Mouse (Mus musculus) kidney, adult 2 months (tissue): ENCODE measurements around the gene Grin2d. TPM values are rescaled to one million over a fixed set of nuclear protein-coding genes. Genes with fewer than 3 reads are reported as not detected.
A peak's percentile ranks its signal among the peaks of the same experiment; 100 is the strongest.

Source experiments
- DNase-seq: peaks from one replicate; pipeline ENCODE4 v3.0.0; 2021
- H3K27ac ChIP-seq: fragments of 200-500 bp; 2 replicates; pipeline ENCODE4 v1.5.1; 2012; ENCODE audit warnings: low read depth, low read length, control low read depth, inconsistent platforms; ENCODE audit not compliant: insufficient read depth
- H3K27me3 ChIP-seq: fragments of 200-500 bp; replicated peaks from 2 replicates; pipeline ENCODE4 v1.6.1; 2012; ENCODE audit warnings: mild to moderate bottlenecking, moderate library complexity, low read length, inconsistent platforms; ENCODE audit not compliant: control insufficient read depth, insufficient read depth
- H3K36me3 ChIP-seq: fragments of 200-500 bp; 2 replicates; pipeline ENCODE4 v1.6.1; 2012; ENCODE audit warnings: mild to moderate bottlenecking, moderate library complexity, low read length, inconsistent platforms; ENCODE audit not compliant: control insufficient read depth, insufficient read depth
- H3K4me1 ChIP-seq: fragments of 200-500 bp; 2 replicates; pipeline ENCODE4 v1.6.1; 2011; ENCODE audit warnings: low read length; ENCODE audit not compliant: control insufficient read depth, insufficient read depth
- H3K4me3 ChIP-seq: fragments of 200-500 bp; 2 replicates; pipeline ENCODE4 v1.5.1; 2011; ENCODE audit warnings: mild to moderate bottlenecking, low read depth, low read length, control low read depth; ENCODE audit not compliant: insufficient read depth
- CTCF ChIP-seq: fragments of 200-500 bp; conservative IDR thresholded peaks from 2 replicates; pipeline ENCODE4 v1.5.1; 2011; ENCODE audit warnings: low read depth, mild to moderate bottlenecking, control low read depth, low read length, moderate library complexity, mixed read lengths; ENCODE audit not compliant: insufficient read depth, insufficient read length
- POLR2A ChIP-seq: fragments of 200-500 bp; IDR thresholded peaks from one replicate; pipeline ENCODE4 v1.6.1; 2011; ENCODE audit warnings: low read depth, low read length, control low read depth
- WGBS: fragments of 180-500 bp; shearing (Covaris S2); methylation state at CpG from one replicate; pipeline ENCODE4 v1.1.7; 2018; 5-methylcytosine and 5-hydroxymethylcytosine counted together
- polyA plus RNA-seq: library from polyadenylated mRNA; depleted of rRNA; stranded (reverse); fragments of >200 nt; gene quantifications from 2 replicates; pipeline ENCODE4 v1.2.3, GENCODE M21; 2012; rRNA removed

The Grin2d gene
- polyA plus RNA-seq, 1 experiment, result 0.45 TPM

GRCm38 (mm10) chr7:45783511-45784091 is 94.6 kb downstream of the Grin2d start, which contains the start of gene Lmtk3:
Gene Lmtk3, plus strand, starts transcription at chr7:45783738.
- Histone ChIP-seq H3K4me1 (peaks cover 3% of the 10 kb centered on the region; the same call in 1 of the 2 replicates), H3K36me3 (no peaks in the 10 kb centered on the region), H3K4me3 (peak within 1 kb of the TSS; percentile 60), H3K27me3 (no peaks in the 10 kb centered on the region), H3K27ac (no peak within 1 kb of the TSS)
- WGBS, result 1% methylated on average over 38 of the region's 38 CpGs
- TF ChIP-seq CTCF (0 out of 2 replicates have a peak, but pooled peaks have one; percentile 24), POLR2A (no peak)
- DNase-seq, result peak; percentile 67

- no peaks in the 10 kb centered on the region for H3K27me3 ChIP-seq
- H3K4me1 ChIP-seq, result peaks cover 3% of the 10 kb centered on the region; the same call in 1 of the 2 replicates
- no peak overlapping the region for H3K4me3 ChIP-seq
- H3K27ac ChIP-seq, result no peak overlapping the region
- no peak for DNase-seq
- no peak for TF ChIP-seq CTCF
- TF ChIP-seq POLR2A, result no peak
- H3K36me3 ChIP-seq, result no peaks in the 10 kb centered on the region
- 48% methylated on average over 4 of the region's 4 CpGs for WGBS
Measured at GRCm38 (mm10) chr7:45782271-45782670, 95.9 kb downstream of the Grin2d start.

Other genes starting within 250 kb of the Grin2d start
- 2.1 and 2.5 TPM in 2 replicates for gene Mamstr, start 238.4 kb downstream of the Grin2d start, polyA plus RNA-seq
- not detected in 2 replicates for gene Fut2, start 212.0 kb downstream of the Grin2d start, polyA plus RNA-seq
- gene Ntn5, start 194.4 kb downstream of the Grin2d start, polyA plus RNA-seq, result 0.09 TPM in 1 of 2 replicates, not detected in the other
- 0.22 and 0.23 TPM in 2 replicates for gene Sec1, start 184.0 kb downstream of the Grin2d start, polyA plus RNA-seq
- gene Car11, start 178.5 kb downstream of the Grin2d start, polyA plus RNA-seq, result 8.1 and 8.3 TPM in 2 replicates
- 106 and 116 TPM in 2 replicates for gene Dbp, start 173.3 kb downstream of the Grin2d start, polyA plus RNA-seq
- gene Rpl18, start 162.9 kb downstream of the Grin2d start, polyA plus RNA-seq, result 955 and 1,014 TPM in 2 replicates
- 57.2 and 68.3 TPM in 2 replicates for gene Sphk2, start 160.4 kb downstream of the Grin2d start, polyA plus RNA-seq
- 0.19 and 0.35 TPM in 2 replicates for gene Fam83e, start 157.2 kb downstream of the Grin2d start, polyA plus RNA-seq
- 0.15 and 0.28 TPM in 2 replicates for gene Spaca4, start 152.6 kb downstream of the Grin2d start, polyA plus RNA-seq
- gene Lmtk3, start 94.6 kb downstream of the Grin2d start, polyA plus RNA-seq, result 5.7 and 7.3 TPM in 2 replicates
- 4.2 and 6.1 TPM in 2 replicates for gene Sult2b1, start 93.7 kb downstream of the Grin2d start, polyA plus RNA-seq
- gene Cyth2, start 63.8 kb downstream of the Grin2d start, polyA plus RNA-seq, result 43.3 and 44.7 TPM in 2 replicates
- 0.28 and 0.31 TPM in 2 replicates for gene Kcnj14, start 53.6 kb downstream of the Grin2d start, polyA plus RNA-seq
- 12.3 and 12.9 TPM in 2 replicates for gene Grwd1, start 47.4 kb downstream of the Grin2d start, polyA plus RNA-seq
- 331 and 358 TPM in 2 replicates for gene Kdelr1, start 5.6 kb downstream of the Grin2d start, polyA plus RNA-seq
- 0.19 and 0.50 TPM in 2 replicates for gene Syngr4, start 18.3 kb upstream of the Grin2d start, polyA plus RNA-seq
- 123 and 143 TPM in 2 replicates for gene Tmem143, start 18.6 kb upstream of the Grin2d start, polyA plus RNA-seq
- 62.1 and 65.4 TPM in 2 replicates for gene Emp3, start 43.0 kb upstream of the Grin2d start, polyA plus RNA-seq
- gene Ccdc114, start 45.7 kb upstream of the Grin2d start, polyA plus RNA-seq, result 8.6 and 8.9 TPM in 2 replicates
- gene Abcc6, start 151.9 kb upstream of the Grin2d start, polyA plus RNA-seq, result 13.2 and 21.1 TPM in 2 replicates
- gene Nomo1, start 155.3 kb upstream of the Grin2d start, polyA plus RNA-seq, result 36.4 and 36.8 TPM in 2 replicates
- 0.90 and 1.7 TPM in 2 replicates for gene Kcnj11, start 222.4 kb upstream of the Grin2d start, polyA plus RNA-seq